Mouse (Mus musculus) adipocyte (in vitro differentiated cells): ENCODE results near the gene Ift27.
A peak's percentile ranks its signal among the peaks of the same experiment; 100 is the strongest.

ENCODE experiments used
- DNase-seq: peaks from one replicate; pipeline ENCODE4 v3.0.0-alpha.2; 2016; ENCODE audit warnings: low spot score

Gene Ift27

GRCm38 (mm10) chr15:78173972-78174886 lies at the start of gene Ift27:
Ift27 (minus strand) TSS chr15:78174107.
- DNase-seq = peak; percentile 100

GRCm38 (mm10) chr15:78215269-78215668 lies 41.4 kb upstream of the Ift27 start:
- peak; percentile 67 for DNase-seq

GRCm38 (mm10) chr15:78211367-78211766 lies 37.5 kb upstream of the Ift27 start:
- DNase-seq = no peak

GRCm38 (mm10) chr15:78210203-78210602 lies 36.3 kb upstream of the Ift27 start:
- no peak for DNase-seq

GRCm38 (mm10) chr15:78206312-78206711 lies 32.4 kb upstream of the Ift27 start, which contains the start of gene Pvalb:
Pvalb (minus strand) TSS chr15:78206400.
- no peak for DNase-seq

GRCm38 (mm10) chr15:78205192-78205591 lies 31.3 kb upstream of the Ift27 start:
- peak; percentile 67 for DNase-seq

- no peak for DNase-seq
Measured at GRCm38 (mm10) chr15:78204053-78204847, 30.3 kb upstream of the Ift27 start.

- DNase-seq = no peak
Measured at GRCm38 (mm10) chr15:78195096-78195880, 21.4 kb upstream of the Ift27 start.

GRCm38 (mm10) chr15:78194320-78194719 lies 20.4 kb upstream of the Ift27 start:
- no peak for DNase-seq

GRCm38 (mm10) chr15:78189636-78190035 lies 15.7 kb upstream of the Ift27 start:
- no peak for DNase-seq

- no peak for DNase-seq
Measured at GRCm38 (mm10) chr15:78188546-78188945, 14.6 kb upstream of the Ift27 start.

GRCm38 (mm10) chr15:78186906-78187305 lies 13.0 kb upstream of the Ift27 start:
- no peak for DNase-seq

GRCm38 (mm10) chr15:78185609-78186008 lies 11.7 kb upstream of the Ift27 start:
- DNase-seq = no peak

GRCm38 (mm10) chr15:78184855-78185254 lies 10.9 kb upstream of the Ift27 start:
- no peak for DNase-seq

GRCm38 (mm10) chr15:78181701-78182405 lies 7.9 kb upstream of the Ift27 start:
- DNase-seq = no peak

GRCm38 (mm10) chr15:78179775-78180174 lies 5.9 kb upstream of the Ift27 start:
- DNase-seq = no peak

GRCm38 (mm10) chr15:78178397-78178796 lies 4.5 kb upstream of the Ift27 start:
- DNase-seq = peak; percentile 71

GRCm38 (mm10) chr15:78177257-78177656 lies 3.4 kb upstream of the Ift27 start:
- no peak for DNase-seq

GRCm38 (mm10) chr15:78174887-78175245 lies 959 bp upstream of the Ift27 start:
- DNase-seq = no peak

GRCm38 (mm10) chr15:78172899-78173817 lies 749 bp downstream of the Ift27 start:
- DNase-seq = no peak
